Mouse (Mus musculus) right cerebral cortex, postnatal 4 days (tissue): ENCODE measurements around the gene Fgd3.

Source experiments
- DNase-seq: peaks from one replicate; pipeline ENCODE4 v3.0.0-alpha.2; 2022

Gene Fgd3

GRCm38 (mm10) chr13:49213531-49213932 lies 106.6 kb downstream of the Fgd3 start:
- no peak for DNase-seq

GRCm38 (mm10) chr13:49212711-49213500 lies 107.2 kb downstream of the Fgd3 start:
- DNase-seq = no peak
